Mouse (Mus musculus): ENCODE measurements at regions not wholly inside any gene's neighbourhood (a gene's known extent, or its start where the extent isn't known, plus 50 kb on each side); places are given as distances from the start of the nearest gene placed in this dataset.

GRCm38 (mm10) chr4:4944498-4944897 lies 151.3 kb upstream of the Impad1 start:
- TF ChIP-seq CTCF (IDR thresholded peaks at IDR 0.05; ENCODE audit: low read depth): no peak
- DNase-seq (ENCODE audit: low spot score) (no peak), ATAC-seq (replicated peaks; ENCODE audit: low FRiP score, low read depth) (no peak)
- no peaks in the 10 kb centered on the region for H3K36me3 ChIP-seq (ENCODE audit: insufficient read depth, low read length)
- no peak overlapping the region for H3K27ac ChIP-seq
- no peaks in the 10 kb centered on the region for H3K4me1 ChIP-seq (replicated peaks; ENCODE audit: insufficient read depth, low read length)
- H3K4me3 ChIP-seq (replicated peaks; ENCODE audit: low read depth, low read length): no peak overlapping the region
- no peaks in the 10 kb centered on the region for H3K27me3 ChIP-seq (ENCODE audit: insufficient read depth, low read length)
- H3K4me2 ChIP-seq (ENCODE audit: low read length): no peak overlapping the region
- no peak overlapping the region for H3K9ac ChIP-seq (ENCODE audit: low read depth, low read length)
- no peaks in the 10 kb centered on the region for H3K9me3 ChIP-seq (replicated peaks; ENCODE audit: low read length)

GRCm38 (mm10) chr4:4925741-4926140 lies 132.6 kb upstream of the Impad1 start:
- no peak overlapping the region for H3K4me2 ChIP-seq (ENCODE audit: low read length)
- H3K4me1 ChIP-seq (replicated peaks; ENCODE audit: insufficient read depth, low read length): no peaks in the 10 kb centered on the region
- H3K27ac ChIP-seq: no peak overlapping the region
- H3K27me3 ChIP-seq (ENCODE audit: insufficient read depth, low read length): no peaks in the 10 kb centered on the region
- no peak overlapping the region for H3K9ac ChIP-seq (ENCODE audit: low read depth, low read length)
- H3K9me3 ChIP-seq (replicated peaks; ENCODE audit: low read length): no peaks in the 10 kb centered on the region
- H3K4me3 ChIP-seq (replicated peaks; ENCODE audit: low read depth, low read length): no peak overlapping the region
- no peak for DNase-seq (ENCODE audit: low spot score)
- no peaks in the 10 kb centered on the region for H3K36me3 ChIP-seq (ENCODE audit: insufficient read depth, low read length)
- no peak for TF ChIP-seq CTCF (IDR thresholded peaks at IDR 0.05; ENCODE audit: low read depth)
- no peak for ATAC-seq (replicated peaks; ENCODE audit: low FRiP score, low read depth)

- Histone ChIP-seq H3K4me1 (replicated peaks; ENCODE audit: insufficient read depth, low read length) (no peaks in the 10 kb centered on the region), H3K27me3 (ENCODE audit: insufficient read depth, low read length) (no peaks in the 10 kb centered on the region), H3K9ac (ENCODE audit: low read depth, low read length) (no peak overlapping the region), H3K4me3 (replicated peaks; ENCODE audit: low read depth, low read length) (no peak overlapping the region), H3K36me3 (ENCODE audit: insufficient read depth, low read length) (no peaks in the 10 kb centered on the region), H3K27ac (no peak overlapping the region), H3K9me3 (replicated peaks; ENCODE audit: low read length) (no peaks in the 10 kb centered on the region), H3K4me2 (ENCODE audit: low read length) (no peak overlapping the region)
- no peak for DNase-seq (ENCODE audit: low spot score)
- TF ChIP-seq CTCF (IDR thresholded peaks at IDR 0.05; ENCODE audit: low read depth): no peak
- no peak for ATAC-seq (replicated peaks; ENCODE audit: low FRiP score, low read depth)
- WGBS: 68% methylated on average over 1 of the region's 1 CpGs
Observed at GRCm38 (mm10) chr4:4920256-4920655, 127.1 kb upstream of the Impad1 start.

- no peak overlapping the region for H3K9ac ChIP-seq (ENCODE audit: low read depth, low read length)
- TF ChIP-seq CTCF (IDR thresholded peaks at IDR 0.05; ENCODE audit: low read depth): peak; percentile 26; the same call in 1 of the 2 replicates
- H3K27ac ChIP-seq: no peak overlapping the region
- no peaks in the 10 kb centered on the region for H3K36me3 ChIP-seq (ENCODE audit: insufficient read depth, low read length)
- peak; percentile 44 for DNase-seq (ENCODE audit: low spot score)
- H3K4me3 ChIP-seq (replicated peaks; ENCODE audit: low read depth, low read length): no peak overlapping the region
- H3K4me1 ChIP-seq (replicated peaks; ENCODE audit: insufficient read depth, low read length): no peaks in the 10 kb centered on the region
- H3K4me2 ChIP-seq (ENCODE audit: low read length): no peak overlapping the region
- H3K27me3 ChIP-seq (ENCODE audit: insufficient read depth, low read length): no peaks in the 10 kb centered on the region
- no peaks in the 10 kb centered on the region for H3K9me3 ChIP-seq (replicated peaks; ENCODE audit: low read length)
- no peak for ATAC-seq (replicated peaks; ENCODE audit: low FRiP score, low read depth)
Observed at GRCm38 (mm10) chr4:4875257-4875656, 82.1 kb upstream of the Impad1 start.

- H3K9ac ChIP-seq (ENCODE audit: low read depth, low read length): no peak overlapping the region
- WGBS: 48% methylated on average over 2 of the region's 2 CpGs
- no peak for DNase-seq (ENCODE audit: low spot score)
- H3K4me1 ChIP-seq (replicated peaks; ENCODE audit: insufficient read depth, low read length): no peaks in the 10 kb centered on the region
- ATAC-seq (replicated peaks; ENCODE audit: low FRiP score, low read depth): no peak
- no peak overlapping the region for H3K27ac ChIP-seq
- no peaks in the 10 kb centered on the region for H3K36me3 ChIP-seq (ENCODE audit: insufficient read depth, low read length)
- TF ChIP-seq CTCF (IDR thresholded peaks at IDR 0.05; ENCODE audit: low read depth): no peak
- H3K27me3 ChIP-seq (ENCODE audit: insufficient read depth, low read length): no peaks in the 10 kb centered on the region
- H3K9me3 ChIP-seq (replicated peaks; ENCODE audit: low read length): no peaks in the 10 kb centered on the region
- H3K4me2 ChIP-seq (ENCODE audit: low read length): no peak overlapping the region
- H3K4me3 ChIP-seq (replicated peaks; ENCODE audit: low read depth, low read length): no peak overlapping the region
Observed at GRCm38 (mm10) chr4:4858345-4858744, 65.2 kb upstream of the Impad1 start.
